Mouse (Mus musculus) heart, postnatal 0 days (tissue): Measurements from ENCODE around the gene Cog6. TPM values are rescaled to one million over a fixed set of nuclear protein-coding genes. Genes with fewer than 3 reads are reported as not detected.
A peak's percentile ranks its signal among the peaks of the same experiment; 100 is the strongest.

Source experiments
- ATAC-seq: fragments of 200-750 bp; cut with Nextera tagmentation; 2 replicates; pipeline ENCODE4 v1.8.0; 2017; ENCODE audit warnings: low read depth, moderate number of reproducible peaks, moderate library complexity; ENCODE audit not compliant: insufficient read depth
- DNase-seq: peaks from one replicate; pipeline ENCODE4 v3.0.0-alpha.2; 2016; ENCODE audit warnings: low spot score
- H3K27ac ChIP-seq: fragments of 300-500 bp; sonication (generic); 2 replicates; pipeline ENCODE4 v1.5.1; 2014; ENCODE audit warnings: low read depth, mild to moderate bottlenecking
- H3K27me3 ChIP-seq: fragments of 300-500 bp; sonication (generic); 2 replicates; pipeline ENCODE4 v1.6.1; 2014; ENCODE audit warnings: low read length, mixed read lengths; ENCODE audit not compliant: control insufficient read depth, insufficient read depth
- H3K36me3 ChIP-seq: fragments of 300-500 bp; sonication (generic); replicated peaks from 2 replicates; pipeline ENCODE4 v1.6.1; 2014; ENCODE audit warnings: low read length, mixed read lengths; ENCODE audit not compliant: control insufficient read depth, insufficient read depth
- H3K4me1 ChIP-seq: fragments of 300-500 bp; sonication (generic); 2 replicates; pipeline ENCODE4 v1.6.1; 2014; ENCODE audit warnings: antibody characterized with exemption; ENCODE audit not compliant: control insufficient read depth, insufficient read depth
- H3K4me2 ChIP-seq: fragments of 300-500 bp; sonication (generic); 2 replicates; pipeline ENCODE4 v1.6.1; 2014; ENCODE audit warnings: low read depth, mild to moderate bottlenecking, low read length, moderate library complexity
- H3K4me3 ChIP-seq: fragments of 300-500 bp; sonication (generic); 2 replicates; pipeline ENCODE4 v1.5.1; 2014; ENCODE audit warnings: low read depth, low read length
- H3K9ac ChIP-seq: fragments of 300-500 bp; sonication (generic); replicated peaks from 2 replicates; pipeline ENCODE4 v1.6.1; 2014; ENCODE audit warnings: low read depth, low read length, mixed read lengths
- H3K9me3 ChIP-seq: fragments of 300-500 bp; sonication (generic); replicated peaks from 2 replicates; pipeline ENCODE4 v1.6.1; 2016; ENCODE audit warnings: low read length; ENCODE audit not compliant: control insufficient read depth
- CTCF ChIP-seq: IDR thresholded peaks from 2 replicates; pipeline ENCODE4 v1.5.1; 2016; ENCODE audit warnings: antibody characterized with exemption, control low read depth, low read depth
- EP300 ChIP-seq: IDR thresholded peaks from 2 replicates; pipeline ENCODE4 v1.6.1; 2016; ENCODE audit warnings: antibody characterized with exemption, low read depth
- WGBS: fragments of 180-500 bp; shearing (Covaris S2); extraction: QIAGEN DNeasy Blood & Tissue Kit; methylation state at CpG from one replicate; pipeline ENCODE4 v1.1.7; 2014; 5-methylcytosine and 5-hydroxymethylcytosine counted together
- polyA plus RNA-seq: library from polyadenylated mRNA; unstranded; fragments of >200 nt; fragmentation: Nextera tagmentation; extraction: Ambion mirVana; gene quantifications from 2 replicates; pipeline ENCODE4 v1.2.1, GENCODE M21; 2015
- total RNA-seq: library from RNA; depleted of rRNA; stranded (reverse); fragments of >200 nt; gene quantifications from 2 replicates; pipeline ENCODE4 v1.2.3, GENCODE M21; 2014; ENCODE audit warnings: low replicate concordance

The Cog6 gene
- total and polyA plus RNA-seq, 2 experiments from 2014 or later = 54.7 to 64.5 TPM

DNA sequence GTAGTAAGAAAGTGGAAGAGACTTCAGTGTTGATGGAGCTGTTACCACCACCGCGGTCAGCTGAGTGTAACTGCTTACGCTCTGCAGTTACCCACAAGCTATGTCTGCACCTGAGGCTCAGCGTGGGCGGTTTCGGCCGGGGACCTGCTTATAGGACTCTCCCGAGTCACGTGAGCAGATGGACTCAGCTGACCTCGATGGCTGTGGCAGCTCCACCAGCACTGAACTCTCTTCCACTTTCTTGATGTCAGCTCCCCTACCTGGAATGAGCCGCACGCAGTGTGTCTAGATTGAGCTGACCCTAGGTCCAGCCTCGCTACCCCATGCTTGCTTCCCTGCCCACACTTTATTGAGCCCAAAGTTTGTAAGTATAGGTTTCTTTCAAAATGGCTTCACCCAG lies 56.1 kb downstream of the Cog6 start:
- WGBS = 92% methylated on average over 13 of the region's 13 CpGs
- H3K9me3 ChIP-seq = no peaks in the 10 kb centered on the region
- DNase-seq (no peak), ATAC-seq (no peak)
- no peak overlapping the region for H3K4me3 ChIP-seq
- H3K36me3 ChIP-seq = no peaks in the 10 kb centered on the region
- H3K4me1 ChIP-seq = 0 out of 2 replicates have a peak, but pooled peaks cover 4% of the 10 kb centered on the region
- H3K9ac ChIP-seq = no peak overlapping the region
- TF ChIP-seq EP300 = no peak
- TF ChIP-seq CTCF = no peak
- H3K27me3 ChIP-seq = no peaks in the 10 kb centered on the region
- H3K4me2 ChIP-seq = no peak overlapping the region
- H3K27ac ChIP-seq = no peak overlapping the region

DNA sequence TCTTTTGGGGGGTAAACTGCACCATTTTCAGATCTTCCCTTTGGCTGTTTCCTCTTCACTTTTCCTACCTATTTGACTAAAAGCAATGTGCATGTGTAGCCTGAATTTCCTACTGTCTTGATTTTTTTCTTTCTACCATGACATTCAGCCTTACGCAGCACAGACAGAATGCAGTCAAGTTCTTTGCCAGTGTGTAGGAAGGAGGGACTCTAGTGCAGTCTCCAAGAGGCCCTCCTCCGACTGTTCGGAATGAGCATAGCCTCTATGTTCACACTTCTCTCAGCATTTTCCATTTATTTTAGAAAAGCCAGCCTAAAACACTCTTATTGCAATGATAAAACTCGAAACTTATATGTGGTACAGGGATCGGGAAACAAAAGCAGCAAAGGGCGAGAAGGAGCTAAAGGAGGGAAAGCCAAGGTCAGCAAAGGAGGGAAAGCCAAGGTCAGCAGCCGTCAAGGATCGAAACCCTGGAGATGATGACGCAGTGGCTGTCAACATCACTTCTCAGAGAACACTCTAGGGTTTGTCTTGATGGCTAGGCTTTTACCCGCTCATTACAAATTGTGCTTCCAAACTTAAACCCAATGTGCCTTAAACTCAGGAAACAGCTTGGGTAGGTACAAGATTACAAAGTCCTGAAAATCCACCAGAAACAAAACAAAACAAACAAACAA lies 58.5 kb downstream of the Cog6 start:
- H3K9ac ChIP-seq = no peak overlapping the region
- H3K36me3 ChIP-seq = no peaks in the 10 kb centered on the region
- H3K4me1 ChIP-seq = peaks cover 22% of the 10 kb centered on the region
- ATAC-seq = no peak
- H3K9me3 ChIP-seq = no peaks in the 10 kb centered on the region
- H3K4me2 ChIP-seq = no peak overlapping the region
- DNase-seq = no peak
- no peak for TF ChIP-seq EP300
- no peak for TF ChIP-seq CTCF
- H3K4me3 ChIP-seq = no peak overlapping the region
- WGBS = 69% methylated on average over 10 of the region's 10 CpGs
- no peaks in the 10 kb centered on the region for H3K27me3 ChIP-seq
- H3K27ac ChIP-seq = no peak overlapping the region

DNA sequence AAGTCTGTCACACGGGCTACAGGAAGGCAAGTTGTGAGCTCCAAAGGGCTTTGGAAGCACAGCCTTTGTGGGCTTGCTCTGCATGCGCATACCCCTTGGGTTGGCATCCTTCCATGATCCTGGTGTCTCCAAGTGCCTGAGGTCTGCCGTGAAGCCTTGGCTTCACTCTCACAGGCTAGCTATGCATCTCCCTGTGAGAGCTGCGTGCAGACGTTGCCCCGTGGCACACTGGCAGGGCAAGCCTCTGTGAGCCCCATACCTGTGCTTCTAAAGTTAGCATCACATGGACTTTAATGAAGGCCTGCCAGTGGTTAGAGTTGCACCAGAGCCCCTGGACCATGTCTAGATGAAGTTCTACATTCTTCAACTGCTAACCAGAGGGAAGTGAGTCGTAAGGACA lies 59.2 kb downstream of the Cog6 start:
- no peak for DNase-seq
- Histone ChIP-seq H3K36me3 (no peaks in the 10 kb centered on the region), H3K4me1 (peaks cover 22% of the 10 kb centered on the region), H3K4me2 (no peak overlapping the region), H3K9ac (no peak overlapping the region), H3K27ac (no peak overlapping the region), H3K4me3 (no peak overlapping the region), H3K27me3 (no peaks in the 10 kb centered on the region), H3K9me3 (no peaks in the 10 kb centered on the region)
- ATAC-seq = no peak
- 70% methylated on average over 7 of the region's 7 CpGs for WGBS
- TF ChIP-seq CTCF = no peak
- no peak for TF ChIP-seq EP300

DNA sequence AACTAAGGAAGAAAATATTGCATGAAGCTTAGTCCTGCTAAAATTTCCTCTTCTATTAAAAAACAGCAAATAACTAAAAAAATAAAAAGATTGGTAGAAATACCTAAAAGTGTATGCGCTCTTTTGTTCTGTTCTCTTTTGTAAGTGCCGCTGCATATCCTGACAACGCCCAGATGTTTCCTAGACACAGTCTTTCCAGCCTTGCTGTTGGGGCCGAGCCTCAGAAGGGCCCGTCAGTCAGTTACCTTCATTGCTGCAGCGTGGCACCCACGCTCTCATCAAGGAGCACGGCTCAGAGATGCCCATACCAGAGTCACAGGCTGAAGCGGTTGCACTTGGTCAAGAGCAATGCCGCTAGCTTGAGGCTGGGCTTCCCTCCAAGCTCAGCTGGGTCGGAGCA lies 60.8 kb downstream of the Cog6 start:
- H3K27me3 ChIP-seq = no peaks in the 10 kb centered on the region
- peaks cover 22% of the 10 kb centered on the region for H3K4me1 ChIP-seq
- H3K27ac ChIP-seq = peak overlapping the region; percentile 84
- 69% methylated on average over 11 of the region's 11 CpGs for WGBS
- H3K4me2 ChIP-seq = peak overlapping the region; percentile 5; the same call in 1 of the 2 replicates
- DNase-seq (no peak), ATAC-seq (no peak)
- H3K4me3 ChIP-seq = no peak overlapping the region
- H3K9me3 ChIP-seq = no peaks in the 10 kb centered on the region
- no peaks in the 10 kb centered on the region for H3K36me3 ChIP-seq
- TF ChIP-seq EP300 (no peak), CTCF (no peak)
- H3K9ac ChIP-seq = no peak overlapping the region

DNA sequence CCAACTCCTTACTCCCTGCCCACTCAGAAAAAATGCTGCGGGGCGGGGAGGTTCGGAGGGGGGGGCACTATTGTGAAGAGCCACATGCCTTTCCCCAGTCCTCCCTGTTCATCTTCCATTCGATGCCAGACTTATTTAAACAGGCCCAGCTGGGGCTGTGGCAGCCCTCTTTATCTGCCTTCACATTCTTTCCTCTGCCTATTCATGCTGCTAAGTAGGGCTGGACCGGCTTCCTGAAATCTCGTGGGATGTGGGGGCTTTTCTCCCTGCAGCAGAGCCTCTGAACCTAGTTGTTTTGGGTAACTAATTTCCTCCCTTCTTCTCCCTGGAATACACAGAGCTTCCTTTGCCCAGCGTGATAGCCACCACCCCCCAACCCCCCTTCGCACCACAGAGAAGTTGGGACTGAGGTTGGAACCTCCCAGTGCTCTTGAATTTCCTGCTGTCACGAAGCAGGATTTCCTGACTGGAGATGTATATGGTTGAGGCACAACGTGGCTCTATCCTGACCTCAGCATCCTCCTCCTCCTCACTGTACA lies 61.5 kb downstream of the Cog6 start:
- WGBS = 3% methylated on average over 10 of the region's 10 CpGs
- Histone ChIP-seq H3K27ac (peak overlapping the region; percentile 84), H3K9ac (0 out of 2 replicates have a peak overlapping the region, but pooled peaks have one; percentile 11), H3K36me3 (no peaks in the 10 kb centered on the region), H3K9me3 (no peaks in the 10 kb centered on the region), H3K4me3 (no peak overlapping the region), H3K4me1 (peaks cover 22% of the 10 kb centered on the region), H3K27me3 (no peaks in the 10 kb centered on the region), H3K4me2 (peak overlapping the region; percentile 39)
- TF ChIP-seq EP300 (peak; percentile 74), CTCF (no peak)
- ATAC-seq (peak; percentile 76), DNase-seq (peak; percentile 80)

DNA sequence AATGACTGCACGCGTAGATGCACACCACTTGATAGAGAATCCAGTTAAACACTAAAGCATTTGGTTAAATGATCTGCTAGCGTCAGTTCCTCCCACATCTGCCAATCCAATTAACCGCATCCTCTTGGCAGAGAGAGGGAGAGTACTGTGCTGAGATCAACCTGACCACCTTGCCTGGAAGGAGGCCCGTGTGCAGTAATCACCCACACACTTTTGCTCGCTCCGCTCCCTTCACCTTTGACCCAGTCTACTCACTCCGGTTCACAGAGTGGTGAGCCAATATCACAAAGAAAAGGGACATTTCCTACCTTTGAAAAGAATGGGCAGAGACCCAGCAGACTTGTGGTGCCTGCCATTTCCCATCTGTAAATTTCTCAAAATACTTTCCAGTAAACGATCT lies 62.4 kb downstream of the Cog6 start:
- Histone ChIP-seq H3K9ac (no peak overlapping the region), H3K4me2 (no peak overlapping the region), H3K4me1 (peaks cover 22% of the 10 kb centered on the region), H3K9me3 (no peaks in the 10 kb centered on the region), H3K4me3 (no peak overlapping the region), H3K27ac (peak overlapping the region; percentile 84), H3K27me3 (no peaks in the 10 kb centered on the region), H3K36me3 (no peaks in the 10 kb centered on the region)
- peak; percentile 29; the same call in 1 of the 2 replicates for ATAC-seq
- peak; percentile 41 for DNase-seq
- WGBS = 69% methylated on average over 9 of the region's 9 CpGs
- TF ChIP-seq EP300 = peak; percentile 47; the same call in 1 of the 2 replicates
- TF ChIP-seq CTCF = no peak
